Mouse (Mus musculus) liver, postnatal 0 days (tissue): ENCODE results near the gene Tnrc18. TPM values are rescaled to one million over a fixed set of nuclear protein-coding genes. Genes with fewer than 3 reads are reported as not detected.

ENCODE experiments used
- ATAC-seq: fragments of 200-750 bp; cut with Nextera tagmentation; 2 replicates; pipeline ENCODE4 v1.8.0; 2017; ENCODE audit warnings: mild to moderate bottlenecking, moderate library complexity
- DNase-seq: peaks from one replicate; pipeline ENCODE4 v3.0.0-alpha.2; 2016
- H3K27ac ChIP-seq: fragments of 300-500 bp; sonication (generic); 2 replicates; pipeline ENCODE4 v1.5.1; 2014; ENCODE audit warnings: antibody characterized with exemption, moderate library complexity, mild to moderate bottlenecking, low read depth
- H3K27me3 ChIP-seq: fragments of 300-500 bp; sonication (generic); 2 replicates; pipeline ENCODE4 v1.6.1; 2014; ENCODE audit warnings: low read length, control low read depth, mixed read lengths; ENCODE audit not compliant: insufficient read depth
- H3K36me3 ChIP-seq: fragments of 300-500 bp; sonication (generic); replicated peaks from 2 replicates; pipeline ENCODE4 v1.6.1; 2014; ENCODE audit warnings: mild to moderate bottlenecking, control low read depth, low read length, moderate library complexity, mixed read lengths; ENCODE audit not compliant: insufficient read depth
- H3K4me1 ChIP-seq: fragments of 300-500 bp; sonication (generic); 2 replicates; pipeline ENCODE4 v1.6.1; 2014; ENCODE audit warnings: antibody characterized with exemption, mild to moderate bottlenecking, control low read depth; ENCODE audit not compliant: insufficient read depth
- H3K4me2 ChIP-seq: fragments of 300-500 bp; sonication (generic); 2 replicates; pipeline ENCODE4 v1.6.1; 2014; ENCODE audit warnings: low read depth, mild to moderate bottlenecking, low read length, moderate library complexity, mixed read lengths
- H3K4me3 ChIP-seq: fragments of 300-500 bp; sonication (generic); 2 replicates; pipeline ENCODE4 v1.5.1; 2014; ENCODE audit warnings: low read depth, low read length
- H3K9ac ChIP-seq: fragments of 300-500 bp; sonication (generic); replicated peaks from 2 replicates; pipeline ENCODE4 v1.6.1; 2014; ENCODE audit warnings: mild to moderate bottlenecking, moderate library complexity
- H3K9me3 ChIP-seq: fragments of 300-500 bp; sonication (generic); 2 replicates; pipeline ENCODE4 v1.6.1; 2016; ENCODE audit warnings: mild to moderate bottlenecking, control low read depth, low read length, mixed read lengths
- CTCF ChIP-seq: sonication (generic); IDR thresholded peaks from 2 replicates; pipeline ENCODE4 v1.5.1; 2016; ENCODE audit warnings: antibody characterized with exemption, low read depth
- EP300 ChIP-seq: IDR thresholded peaks from 2 replicates; pipeline ENCODE4 v1.6.1; 2016; ENCODE audit warnings: antibody characterized with exemption, low read depth, mild to moderate bottlenecking
- WGBS: fragments of 180-500 bp; shearing (Covaris S2); extraction: QIAGEN DNeasy Blood & Tissue Kit; methylation state at CpG from one replicate; pipeline ENCODE4 v1.1.7; 2014; ENCODE audit not compliant: insufficient replicate concordance; 5-methylcytosine and 5-hydroxymethylcytosine counted together
- polyA plus RNA-seq: library from polyadenylated mRNA; unstranded; fragments of >200 nt; fragmentation: Nextera tagmentation; extraction: Ambion mirVana; gene quantifications from 2 replicates; pipeline ENCODE4 v1.2.1, GENCODE M21; 2015

The Tnrc18 gene
- polyA plus RNA-seq, 1 experiment from 2014 or later: 4.0 TPM

GRCm38 (mm10) chr5:142824091-142824490 lies 6.6 kb upstream of the Tnrc18 start:
- Histone ChIP-seq H3K4me2 (peak overlapping the region; percentile 76), H3K4me1 (peaks cover 13% of the 10 kb centered on the region), H3K36me3 (no peaks in the 10 kb centered on the region), H3K4me3 (0 out of 2 replicates have a peak overlapping the region, but pooled peaks have one; percentile 78), H3K27me3 (peaks cover 30% of the 10 kb centered on the region), H3K9ac (peak overlapping the region; percentile 93), H3K9me3 (no peaks in the 10 kb centered on the region), H3K27ac (peak overlapping the region; percentile 99)
- no peak for ATAC-seq
- no peak for TF ChIP-seq CTCF
- TF ChIP-seq EP300: no peak
- no peak for DNase-seq
- WGBS: 44% methylated on average over 6 of the region's 6 CpGs

GRCm38 (mm10) chr5:142823096-142824062 lies 5.9 kb upstream of the Tnrc18 start:
- H3K36me3 ChIP-seq: no peaks in the 10 kb centered on the region
- DNase-seq (peak; percentile 78), ATAC-seq (peak; percentile 54)
- peaks cover 13% of the 10 kb centered on the region for H3K4me1 ChIP-seq
- 15% methylated on average over 31 of the region's 31 CpGs for WGBS
- H3K27me3 ChIP-seq: peaks cover 38% of the 10 kb centered on the region
- peak overlapping the region; percentile 93 for H3K9ac ChIP-seq
- peak overlapping the region; percentile 76 for H3K4me2 ChIP-seq
- peak overlapping the region; percentile 99 for H3K27ac ChIP-seq
- H3K9me3 ChIP-seq: no peaks in the 10 kb centered on the region
- peak overlapping the region; percentile 78 for H3K4me3 ChIP-seq
- TF ChIP-seq CTCF (no peak), EP300 (no peak)

- Histone ChIP-seq H3K36me3 (no peaks in the 10 kb centered on the region), H3K27ac (peak overlapping the region; percentile 99), H3K4me3 (peak overlapping the region; percentile 78), H3K9me3 (no peaks in the 10 kb centered on the region), H3K9ac (peak overlapping the region; percentile 93), H3K4me2 (peak overlapping the region; percentile 76), H3K4me1 (peaks cover 13% of the 10 kb centered on the region), H3K27me3 (peaks cover 46% of the 10 kb centered on the region)
- no peak for TF ChIP-seq EP300
- no peak for TF ChIP-seq CTCF
- ATAC-seq: no peak
- under 1% methylated on average over 34 of the region's 36 CpGs for WGBS
- peak; percentile 35 for DNase-seq
These were observed 5.0 kb upstream of the Tnrc18 start for GRCm38 (mm10) chr5:142822286-142823095.

GRCm38 (mm10) chr5:142821974-142822285 lies 4.5 kb upstream of the Tnrc18 start:
- Histone ChIP-seq H3K9me3 (no peaks in the 10 kb centered on the region), H3K4me2 (peak overlapping the region; percentile 76), H3K9ac (peak overlapping the region; percentile 93), H3K4me1 (peaks cover 13% of the 10 kb centered on the region), H3K36me3 (no peaks in the 10 kb centered on the region), H3K27me3 (peaks cover 52% of the 10 kb centered on the region), H3K4me3 (peak overlapping the region; percentile 78), H3K27ac (peak overlapping the region; percentile 99)
- TF ChIP-seq EP300 (no peak), CTCF (no peak)
- DNase-seq (no peak), ATAC-seq (no peak)
- WGBS: 2% methylated on average over 9 of the region's 9 CpGs

GRCm38 (mm10) chr5:142821266-142821973 lies 4.0 kb upstream of the Tnrc18 start:
- Histone ChIP-seq H3K36me3 (no peaks in the 10 kb centered on the region), H3K4me1 (peaks cover 13% of the 10 kb centered on the region), H3K9me3 (no peaks in the 10 kb centered on the region), H3K9ac (peak overlapping the region; percentile 93), H3K4me3 (peak overlapping the region; percentile 78), H3K27ac (peak overlapping the region; percentile 99), H3K27me3 (peaks cover 56% of the 10 kb centered on the region), H3K4me2 (peak overlapping the region; percentile 76)
- DNase-seq: peak; percentile 84
- WGBS: under 1% methylated on average over 36 of the region's 36 CpGs
- peak; percentile 33 for ATAC-seq
- TF ChIP-seq EP300 (no peak), CTCF (no peak)
